Mouse (Mus musculus) erythroid progenitor cell, adult 5-6 weeks (primary cell): Measurements from ENCODE around the gene Dnpep. TPM values are rescaled to one million over a fixed set of nuclear protein-coding genes. Genes with fewer than 3 reads are reported as not detected.
A peak's percentile ranks its signal among the peaks of the same experiment; 100 is the strongest.

ENCODE experiments used
- ATAC-seq: replicated peaks from 2 replicates; pipeline ENCODE4 v1.8.0; 2016; ENCODE audit warnings: moderate number of reproducible peaks, mild to moderate bottlenecking, moderate TSS enrichment, inconsistent platforms; ENCODE audit not compliant: poor library complexity, low FRiP score, severe bottlenecking
- total RNA-seq, 2 experiments: library from RNA; stranded (forward) in 1 of 2; stranded (reverse) in 1 of 2; fragments of 150-400 nt in 1 of 2; fragments of 186-747, 209-891 nt in 1 of 2; gene quantifications; 2 replicates each; pipeline versions ENCODE4 v1.2.3 to v1.2.4; 2015 to 2017; ENCODE audit warnings: low replicate concordance in 2 of 2

The Dnpep gene
- total RNA-seq (2015; ENCODE audit: low replicate concordance) (7.5 and 7.6 TPM in 2 replicates), total RNA-seq (2017; ENCODE audit: low replicate concordance) (1.7 and 6.5 TPM in 2 replicates)

- peak; percentile 85 for ATAC-seq
These were observed at the start of gene Dnpep for GRCm38 (mm10) chr1:75317241-75318201. Dnpep (minus strand) TSS chr1:75317990.

- ATAC-seq, result no peak
These were observed 47.8 kb upstream of the Dnpep start for GRCm38 (mm10) chr1:75365510-75366137.

- no peak for ATAC-seq
These were observed 46.1 kb upstream of the Dnpep start for GRCm38 (mm10) chr1:75363868-75364267.

DNA sequence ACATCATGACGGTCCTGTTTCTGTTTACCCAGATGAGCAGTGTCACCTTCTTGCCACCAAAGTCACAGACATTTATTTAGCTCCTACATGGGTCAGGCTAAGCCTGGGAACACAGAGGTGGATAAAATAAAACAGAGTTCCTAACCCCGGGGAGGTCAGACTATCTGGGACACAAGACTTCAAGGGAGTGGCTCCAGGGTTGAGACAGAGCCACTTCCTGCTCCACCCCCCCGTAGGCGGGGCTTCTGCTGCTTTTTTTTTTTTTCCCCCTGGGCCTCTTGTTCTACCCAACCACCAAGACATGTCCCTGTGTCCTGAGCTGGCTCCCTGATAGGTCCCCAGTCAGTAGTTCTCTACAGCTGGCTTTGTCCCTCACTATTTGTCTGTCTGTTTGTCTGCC lies 44.0 kb upstream of the Dnpep start:
- ATAC-seq, result no peak

DNA sequence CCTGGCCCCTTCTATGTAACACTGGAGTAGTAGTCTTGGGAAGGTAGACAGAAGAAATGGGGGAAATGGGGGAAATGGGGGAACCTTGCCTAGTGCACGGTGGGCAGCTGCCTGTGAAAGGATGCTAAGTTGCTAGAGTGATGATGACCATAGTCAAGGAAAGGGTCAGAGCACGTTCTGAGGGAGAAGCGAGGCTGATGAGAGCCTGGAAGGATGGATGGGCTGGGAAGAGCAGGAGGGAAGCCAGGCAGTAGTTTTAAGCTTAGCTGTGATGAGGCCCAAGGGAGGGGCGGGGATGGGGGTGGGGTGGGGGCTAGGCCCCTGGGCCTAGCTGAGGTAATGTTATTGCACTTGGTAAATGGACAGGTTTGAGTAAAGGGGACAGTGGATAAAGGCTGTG lies 43.3 kb upstream of the Dnpep start:
- no peak for ATAC-seq

GRCm38 (mm10) chr1:75360112-75361031 lies 42.6 kb upstream of the Dnpep start, which contains the start of gene Des:
Des (plus strand) TSS chr1:75360329.
- no peak for ATAC-seq

DNA sequence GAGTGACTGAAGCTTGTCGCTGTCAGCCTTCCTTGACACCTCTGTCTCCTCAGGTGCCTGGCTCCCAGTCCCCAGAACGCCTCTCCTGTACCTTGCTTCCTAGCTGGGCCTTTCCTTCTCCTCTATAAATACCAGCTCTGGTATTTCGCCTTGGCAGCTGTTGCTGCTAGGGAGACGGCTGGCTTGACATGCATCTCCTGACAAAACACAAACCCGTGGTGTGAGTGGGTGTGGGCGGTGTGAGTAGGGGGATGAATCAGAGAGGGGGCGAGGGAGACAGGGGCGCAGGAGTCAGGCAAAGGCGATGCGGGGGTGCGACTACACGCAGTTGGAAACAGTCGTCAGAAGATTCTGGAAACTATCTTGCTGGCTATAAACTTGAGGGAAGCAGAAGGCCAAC lies 41.6 kb upstream of the Dnpep start:
- no peak for ATAC-seq

GRCm38 (mm10) chr1:75358009-75358408 lies 40.2 kb upstream of the Dnpep start:
- no peak for ATAC-seq

DNA sequence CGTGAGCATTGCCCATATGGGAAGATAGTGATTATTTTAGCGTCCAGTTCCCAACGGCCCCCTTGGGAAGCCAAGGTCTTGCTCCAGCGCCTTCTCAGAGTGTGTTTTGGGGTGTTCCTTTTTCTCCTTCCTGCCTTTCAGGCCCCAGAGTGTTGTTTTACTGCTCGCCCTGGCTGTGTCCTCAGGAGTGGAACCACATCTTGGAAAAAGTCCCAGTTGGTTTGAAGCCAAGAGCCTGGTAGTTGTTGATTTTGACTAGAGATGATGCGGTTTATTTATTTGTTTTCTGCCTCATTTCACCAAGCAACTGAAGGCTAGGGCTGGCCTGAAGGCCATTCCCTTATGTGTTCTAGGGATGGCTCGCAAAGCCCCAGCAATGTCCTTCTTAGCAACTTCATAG lies 39.5 kb upstream of the Dnpep start:
- no peak for ATAC-seq

GRCm38 (mm10) chr1:75349275-75349674 lies 31.5 kb upstream of the Dnpep start:
- ATAC-seq, result no peak

DNA sequence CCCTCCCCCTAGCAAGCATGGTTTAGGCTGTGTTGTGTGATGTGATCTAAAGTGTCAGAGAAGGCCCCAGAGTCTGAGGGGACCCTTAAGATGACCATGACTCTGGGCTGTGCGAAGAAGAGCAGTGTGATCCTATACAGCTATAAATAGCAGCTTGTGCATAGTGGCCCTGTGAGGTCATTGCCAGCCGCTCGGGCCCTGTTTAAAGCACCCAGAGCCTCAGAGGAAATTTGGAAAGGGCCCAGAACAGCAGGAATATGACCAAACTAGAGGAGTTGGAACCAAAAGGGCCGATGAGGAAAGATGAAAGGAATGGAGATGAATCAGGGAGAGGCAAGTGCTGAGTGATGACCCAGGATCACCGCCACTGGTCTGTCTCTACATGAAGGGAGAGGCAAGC lies 29.5 kb upstream of the Dnpep start:
- no peak for ATAC-seq

DNA sequence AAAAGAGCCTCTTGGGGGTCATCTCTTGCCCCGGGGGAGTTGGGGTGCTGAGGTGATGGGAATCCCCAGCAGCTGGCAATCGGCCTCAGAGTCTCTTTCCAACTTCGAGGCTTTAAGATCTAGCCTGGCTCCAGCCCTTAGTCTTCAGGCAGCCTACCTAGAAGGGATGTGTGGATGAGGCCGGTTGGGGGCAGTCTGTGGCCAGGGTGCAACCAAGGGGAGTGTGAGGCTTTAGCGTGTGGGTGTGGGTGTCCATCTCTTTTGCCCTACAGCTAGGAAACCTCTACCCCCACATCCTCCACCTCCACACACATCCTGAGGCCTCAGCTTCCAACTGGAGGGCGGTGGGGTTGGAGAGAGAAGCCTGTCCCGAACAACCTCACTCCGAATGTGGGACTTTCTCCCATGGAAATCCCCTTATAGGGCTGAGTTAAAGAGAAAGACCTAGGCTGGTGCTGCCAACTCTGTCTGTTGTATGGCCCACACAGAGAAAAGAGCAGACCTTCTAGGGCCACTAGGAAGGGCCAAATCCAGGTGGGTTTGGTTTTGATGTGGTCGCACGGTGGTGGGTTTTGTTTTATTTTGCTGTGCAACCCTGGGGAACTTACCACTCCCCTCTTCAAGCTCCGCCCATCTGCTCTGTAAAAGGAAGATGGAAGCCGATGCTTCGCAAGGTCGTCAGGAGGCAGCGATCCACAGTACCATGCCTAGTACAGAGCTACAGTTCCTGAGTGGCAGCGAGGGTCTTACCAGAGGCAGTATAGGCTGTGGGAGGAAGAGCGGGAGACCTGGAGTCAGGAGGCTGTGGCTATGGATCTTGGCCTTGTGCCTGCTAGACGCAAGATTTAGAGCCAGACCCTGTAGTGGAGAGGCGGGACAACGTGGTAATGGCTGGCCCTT lies 27.5 kb upstream of the Dnpep start:
- no peak for ATAC-seq

- ATAC-seq, result no peak
These were observed 26.7 kb upstream of the Dnpep start for GRCm38 (mm10) chr1:75344291-75345035.

GRCm38 (mm10) chr1:75342874-75343416 lies 25.2 kb upstream of the Dnpep start:
- ATAC-seq, result 0 out of 2 replicates have a peak, but pooled peaks have one; percentile 51

GRCm38 (mm10) chr1:75340519-75340918 lies 22.7 kb upstream of the Dnpep start:
- ATAC-seq, result no peak

DNA sequence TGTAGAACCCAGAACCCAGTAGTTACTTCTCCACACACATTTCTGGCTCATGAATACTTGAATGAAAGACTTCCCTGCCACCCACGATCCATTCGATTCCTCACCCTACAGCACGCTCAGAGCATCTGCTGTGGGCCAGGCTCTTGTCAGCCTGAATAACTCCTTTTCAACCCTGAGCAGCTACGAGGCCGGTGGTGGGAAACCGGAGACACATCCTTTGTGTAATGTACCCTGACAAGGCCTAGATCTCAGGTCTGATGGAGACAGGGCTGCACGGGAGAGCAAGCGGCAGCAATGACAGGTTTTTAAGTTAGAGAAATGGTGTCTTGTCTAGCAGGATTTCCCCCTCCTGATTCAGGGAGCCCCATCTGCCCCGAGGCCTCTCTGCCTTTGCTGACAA lies 21.5 kb upstream of the Dnpep start:
- ATAC-seq, result no peak

- ATAC-seq, result no peak
These were observed 20.4 kb upstream of the Dnpep start for GRCm38 (mm10) chr1:75338091-75338694.

GRCm38 (mm10) chr1:75337097-75337496 lies 19.3 kb upstream of the Dnpep start:
- ATAC-seq, result no peak
